Mouse (Mus musculus) heart, adult 2 months (tissue): ENCODE data around the gene Il1r1. TPM values are rescaled to one million over a fixed set of nuclear protein-coding genes. Genes with fewer than 3 reads are reported as not detected.

ENCODE experiments used
- DNase-seq, 2 experiments: peaks; one replicate each; pipeline ENCODE4 v3.0.0; 2021
- H3K27ac ChIP-seq: fragments of 200-600 bp; 2 replicates; pipeline ENCODE4 v1.8.1; 2022
- H3K27me3 ChIP-seq: fragments of 200-500 bp; 2 replicates; pipeline ENCODE4 v1.6.1; 2012; ENCODE audit warnings: mild to moderate bottlenecking, low read length, inconsistent platforms, mixed read lengths; ENCODE audit not compliant: control insufficient read depth, insufficient read depth
- H3K36me3 ChIP-seq: fragments of 200-500 bp; 2 replicates; pipeline ENCODE4 v1.6.1; 2012; ENCODE audit warnings: low read length, inconsistent platforms; ENCODE audit not compliant: control insufficient read depth, insufficient read depth
- H3K4me1 ChIP-seq: fragments of 200-500 bp; 2 replicates; pipeline ENCODE4 v1.6.1; 2011; ENCODE audit warnings: low read length; ENCODE audit not compliant: control insufficient read depth, insufficient read depth
- H3K4me3 ChIP-seq: fragments of 200-600 bp; 2 replicates; pipeline ENCODE4 v1.8.1; 2022
- H3K79me2 ChIP-seq: fragments of 200-500 bp; replicated peaks from 2 replicates; pipeline ENCODE4 v1.6.1; 2012; ENCODE audit warnings: mild to moderate bottlenecking, inconsistent platforms, low read length, moderate library complexity, mixed read lengths; ENCODE audit not compliant: control insufficient read depth, insufficient read depth
- H3K9ac ChIP-seq: fragments of 200-500 bp; 2 replicates; pipeline ENCODE4 v1.6.1; 2012; ENCODE audit warnings: low read depth, mild to moderate bottlenecking, control low read depth, inconsistent platforms, low read length, mixed read lengths
- CTCF ChIP-seq: fragments of 200-600 bp; IDR thresholded peaks from 2 replicates; pipeline ENCODE4 v1.8.1; 2022; ENCODE audit warnings: antibody characterized with exemption, mild to moderate bottlenecking, moderate library complexity
- EP300 ChIP-seq: fragments of 200-500 bp; IDR thresholded peaks from 2 replicates; pipeline ENCODE4 v1.6.1; 2011; ENCODE audit warnings: low read depth, low read length, control low read depth; ENCODE audit not compliant: insufficient read depth
- POLR2A ChIP-seq: fragments of 200-500 bp; IDR thresholded peaks from 2 replicates; pipeline ENCODE4 v1.6.1; 2011; ENCODE audit warnings: mild to moderate bottlenecking, low read depth, low read length, control low read depth; ENCODE audit not compliant: insufficient read depth
- whole genome bisulfite sequencing: fragments of 180-500 bp; shearing (Covaris S2); methylation state at CpG from one replicate; pipeline ENCODE4 v1.1.7; 2018; 5-methylcytosine and 5-hydroxymethylcytosine counted together
- intact Hi-C: fragments of 180-260 bp; cut with DNase I; formaldehyde crosslinking; loops from one replicate; pipeline ENCODE4 v1.15.1; 2025
- polyA plus RNA-seq: library from polyadenylated mRNA; depleted of rRNA; stranded (reverse); fragments of >200 nt; gene quantifications from 2 replicates; pipeline ENCODE4 v1.2.3, GENCODE M21; 2012
- total RNA-seq, 2 experiments: library from RNA; stranded (reverse); gene quantifications; 2 replicates each; pipeline ENCODE4 v1.2.3; 2021

Il1r1 gene
- total and polyA plus RNA-seq, 3 experiments, result 4.8 to 6.1 (median 5.5) TPM

DNA sequence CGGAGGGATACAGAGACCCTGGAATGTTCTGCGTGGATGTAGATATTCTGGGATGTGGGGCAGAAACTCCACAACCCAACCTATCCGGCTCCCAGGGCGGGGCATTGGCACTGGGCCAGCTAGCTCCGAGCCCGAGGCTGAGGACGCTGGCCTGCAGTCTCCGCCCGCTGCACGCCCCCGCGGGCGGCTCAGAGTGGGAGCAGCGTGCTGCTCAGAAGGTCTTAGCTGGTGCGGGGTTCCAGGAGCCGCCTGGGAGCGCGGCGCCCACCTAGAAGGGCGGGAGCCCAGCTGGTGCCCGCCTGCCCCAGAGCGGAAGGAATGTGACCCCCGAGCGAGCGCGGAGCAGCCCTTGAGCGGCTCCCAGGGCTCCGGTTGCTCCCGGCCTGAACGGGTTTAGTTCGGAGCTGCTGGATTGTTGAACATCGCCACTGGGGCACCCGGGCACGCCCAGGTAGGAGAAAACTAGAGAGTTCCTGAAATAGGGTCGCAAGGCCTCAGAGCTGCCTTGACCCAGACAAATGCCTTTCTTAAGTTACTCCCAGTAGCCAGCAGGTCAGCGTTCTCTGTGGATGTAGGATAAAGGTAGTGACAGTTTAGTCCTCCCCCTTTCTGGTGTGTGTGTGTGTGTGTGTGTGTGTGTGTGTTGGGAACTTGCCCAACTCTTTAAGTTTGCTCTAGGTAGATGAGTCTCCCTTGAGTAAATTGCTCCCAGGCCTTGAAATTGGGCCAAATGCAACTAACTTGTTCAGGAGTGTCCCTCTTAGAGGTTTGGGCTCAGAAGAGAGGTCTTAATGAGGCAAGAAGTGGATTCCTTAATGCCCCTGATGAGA, 41.8 kb downstream of the Il1r1 start:
- under 1% methylated on average over 36 of the region's 36 CpGs for WGBS
- H3K36me3 ChIP-seq, result peaks cover 4% of the 10 kb centered on the region
- H3K27me3 ChIP-seq, result no peaks in the 10 kb centered on the region
- peak; percentile 91 to 93 for DNase-seq
- peak overlapping the region; percentile 89 for H3K27ac ChIP-seq
- TF ChIP-seq POLR2A, result peak; percentile 64
- 0 out of 2 replicates have a peak, but pooled peaks have one; percentile 16 for TF ChIP-seq CTCF
- TF ChIP-seq EP300, result 0 out of 2 replicates have a peak, but pooled peaks have one; percentile 6
- intact Hi-C loops, result loop anchor here (5.0 kb wide), 2 partner anchors 39 to 149 kb away; partner anchors contain the start of gene Il1r1
- H3K4me3 ChIP-seq, result peak overlapping the region; percentile 69
- H3K4me1 ChIP-seq, result peaks cover 23% of the 10 kb centered on the region
- peak overlapping the region; percentile 73 for H3K9ac ChIP-seq
- no peaks in the 10 kb centered on the region for H3K79me2 ChIP-seq

GRCm38 (mm10) chr1:40267846-40268245, 43.0 kb downstream of the Il1r1 start:
- TF ChIP-seq EP300 (no peak), CTCF (no peak), POLR2A (no peak)
- peak overlapping the region; percentile 69; the same call in 1 of the 2 replicates for H3K4me3 ChIP-seq

GRCm38 (mm10) chr1:40268536-40268935, 43.7 kb downstream of the Il1r1 start:
- Histone ChIP-seq H3K9ac (no peak overlapping the region), H3K36me3 (peaks cover 8% of the 10 kb centered on the region), H3K27me3 (no peaks in the 10 kb centered on the region), H3K4me3 (no peak overlapping the region), H3K79me2 (no peaks in the 10 kb centered on the region), H3K4me1 (peaks cover 27% of the 10 kb centered on the region), H3K27ac (no peak overlapping the region)
- WGBS, result 72% methylated on average over 6 of the region's 6 CpGs
- no peak for DNase-seq
- TF ChIP-seq CTCF, result no peak
- no peak for TF ChIP-seq EP300
- TF ChIP-seq POLR2A, result no peak
- intact Hi-C loops, result loop anchor here (5.0 kb wide), 2 partner anchors 41 to 151 kb away; partner anchors contain the start of gene Il1r1

More at GRCm38 (mm10) chr1:40267846-40268245, 43.0 kb downstream of the Il1r1 start:
- Histone ChIP-seq H3K9ac (no peak overlapping the region), H3K27ac (no peak overlapping the region; the same call in 1 of the 2 replicates), H3K36me3 (peaks cover 4% of the 10 kb centered on the region), H3K79me2 (no peaks in the 10 kb centered on the region), H3K27me3 (no peaks in the 10 kb centered on the region), H3K4me1 (peaks cover 28% of the 10 kb centered on the region)
- DNase-seq, result no peak
- intact Hi-C loops, result loop anchor here (5.0 kb wide), 2 partner anchors 41 to 151 kb away; partner anchors contain the start of gene Il1r1
- WGBS, result 79% methylated on average over 6 of the region's 6 CpGs

DNA sequence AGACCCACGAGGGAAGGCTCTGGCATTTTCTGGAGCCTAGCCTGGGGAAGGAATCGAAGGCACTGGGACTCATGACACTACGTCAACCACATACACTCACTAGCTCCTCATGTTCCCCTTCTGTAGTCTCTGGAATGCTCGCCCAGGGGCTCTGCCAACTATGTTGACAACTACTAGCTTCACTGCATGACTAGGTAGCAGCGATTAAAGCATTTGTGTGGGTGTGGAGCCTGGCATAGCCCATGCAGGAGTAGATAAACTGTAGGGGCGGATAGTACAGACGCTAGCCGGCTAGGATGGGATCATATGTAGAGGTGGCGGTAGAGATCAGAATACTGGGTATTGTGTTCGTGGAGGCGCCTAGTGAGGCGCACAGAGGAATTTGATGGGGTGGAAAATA, 45.5 kb downstream of the Il1r1 start:
- Histone ChIP-seq H3K4me1 (peaks cover 34% of the 10 kb centered on the region), H3K9ac (no peak overlapping the region), H3K27me3 (no peaks in the 10 kb centered on the region), H3K79me2 (no peaks in the 10 kb centered on the region), H3K27ac (no peak overlapping the region), H3K36me3 (peaks cover 8% of the 10 kb centered on the region), H3K4me3 (no peak overlapping the region)
- WGBS, result 82% methylated on average over 12 of the region's 12 CpGs
- intact Hi-C loops, result loop anchor here (5.0 kb wide), 1 partner anchor 107 kb away; no protein-coding TSS in a partner anchor
- TF ChIP-seq POLR2A (no peak), EP300 (no peak), CTCF (no peak)
- DNase-seq, result no peak

GRCm38 (mm10) chr1:40271052-40271451, 46.2 kb downstream of the Il1r1 start:
- no peak overlapping the region for H3K9ac ChIP-seq
- intact Hi-C loops, result loop anchor here (5.0 kb wide), 1 partner anchor 106 kb away; no protein-coding TSS in a partner anchor
- DNase-seq, result no peak
- H3K4me1 ChIP-seq, result peaks cover 32% of the 10 kb centered on the region
- peaks cover 12% of the 10 kb centered on the region for H3K36me3 ChIP-seq
- H3K4me3 ChIP-seq, result no peak overlapping the region
- no peak overlapping the region for H3K27ac ChIP-seq
- no peaks in the 10 kb centered on the region for H3K79me2 ChIP-seq
- 45% methylated on average over 4 of the region's 4 CpGs for WGBS
- no peak for TF ChIP-seq POLR2A
- no peak for TF ChIP-seq CTCF
- TF ChIP-seq EP300, result no peak
- no peaks in the 10 kb centered on the region for H3K27me3 ChIP-seq

DNA sequence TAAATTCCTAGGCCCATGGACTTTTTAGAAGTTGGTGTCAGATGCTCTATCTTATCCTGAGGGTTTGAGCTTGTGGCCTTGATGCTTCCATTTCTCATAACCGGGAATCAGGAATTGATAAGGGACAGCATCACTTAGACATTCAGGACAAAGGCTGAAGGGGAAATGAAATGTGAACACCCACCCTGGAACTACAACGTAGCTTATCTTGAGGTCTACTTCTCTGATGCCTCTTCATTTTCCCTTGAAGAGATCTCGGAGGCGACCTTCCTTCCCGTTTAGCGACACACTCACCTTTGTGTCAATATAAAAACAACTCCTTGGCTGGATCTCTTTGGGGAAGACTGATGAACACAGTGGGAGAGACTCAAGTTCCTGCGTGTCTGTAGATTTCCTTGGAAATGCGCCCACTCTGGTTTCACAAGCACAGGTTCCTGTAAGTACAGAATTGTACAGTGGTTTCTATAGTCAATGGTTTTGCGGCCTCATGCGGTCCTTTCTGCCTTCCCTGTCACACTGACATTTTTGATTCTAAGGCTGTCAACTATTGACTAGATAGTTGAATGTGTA, 46.7 kb downstream of the Il1r1 start:
- no peak for DNase-seq
- Histone ChIP-seq H3K36me3 (peaks cover 14% of the 10 kb centered on the region), H3K27ac (no peak overlapping the region), H3K4me1 (peaks cover 35% of the 10 kb centered on the region), H3K4me3 (no peak overlapping the region), H3K27me3 (no peaks in the 10 kb centered on the region), H3K9ac (no peak overlapping the region), H3K79me2 (no peaks in the 10 kb centered on the region)
- intact Hi-C loops, result loop anchor here (5.0 kb wide), 1 partner anchor 106 kb away; no protein-coding TSS in a partner anchor
- TF ChIP-seq EP300, result no peak
- no peak for TF ChIP-seq CTCF
- TF ChIP-seq POLR2A, result no peak
- 63% methylated on average over 10 of the region's 10 CpGs for WGBS
